ENCODE assay signal across 8 mouse cellular contexts in the genomic region with DNA sequence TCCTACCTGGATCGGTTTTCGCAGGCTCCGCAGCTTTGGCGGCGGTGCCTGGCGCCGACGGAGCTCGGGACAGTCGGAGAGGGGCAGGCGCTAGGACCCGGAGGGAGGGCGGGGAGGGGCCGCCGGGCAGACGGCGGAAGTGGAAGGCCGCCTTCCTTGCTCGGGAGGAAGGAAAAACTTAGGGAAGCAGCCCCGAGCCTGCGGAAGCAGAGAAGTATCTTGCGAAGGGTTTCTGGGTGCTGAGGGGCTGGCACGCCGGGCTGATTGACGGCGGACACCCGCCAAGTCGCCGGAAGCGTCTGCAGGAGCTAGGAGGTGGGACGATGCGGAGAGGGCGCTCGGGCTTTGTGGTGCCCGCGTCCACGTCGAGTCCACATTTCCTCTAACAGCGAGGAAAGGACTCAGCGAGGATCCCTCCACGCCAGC. TPM values are rescaled to one million over a fixed set of nuclear protein-coding genes. Genes with fewer than 3 reads are reported as not detected.
DNase-seq lines count a peak whose midpoint lies in the region; ATAC-seq and TF ChIP-seq lines count a peak whose summit lies in the region.

Gene Zfp646, plus strand, starts transcription at position 181 of the 426 bp plus-strand sequence.

- H3K36me3 ChIP-seq in embryonic facial prominence, embryonic 15.5 days = peaks cover 39% of the 10 kb centered on the region
- peaks cover 42% of the 10 kb centered on the region for H3K36me3 ChIP-seq in heart, embryonic 10.5 days
- H3K36me3 ChIP-seq in kidney, embryonic 14.5 days (ENCODE audit: control insufficient read depth, insufficient read depth, low read length) = peaks cover 34% of the 10 kb centered on the region
- H3K36me3 ChIP-seq in limb, embryonic 14.5 days (ENCODE audit: control insufficient read depth, insufficient read depth, low read length) = peaks cover 34% of the 10 kb centered on the region
- H3K36me3 ChIP-seq in midbrain, embryonic 16.5 days (ENCODE audit: control insufficient read depth, insufficient read depth, low read length) = peaks cover 20% of the 10 kb centered on the region

- peak within 1 kb of the TSS; percentile 82 for H3K4me3 ChIP-seq in embryonic facial prominence, embryonic 15.5 days (replicated peaks)
- peak within 1 kb of the TSS; percentile 92 for H3K4me3 ChIP-seq in heart, embryonic 10.5 days
- peak within 1 kb of the TSS; percentile 81 for H3K4me3 ChIP-seq in kidney, embryonic 14.5 days (ENCODE audit: low read length)
- H3K4me3 ChIP-seq in limb, embryonic 14.5 days (replicated peaks; ENCODE audit: low read length) = peak within 1 kb of the TSS; percentile 94
- peak within 1 kb of the TSS; percentile 74 for H3K4me3 ChIP-seq in midbrain, embryonic 16.5 days (ENCODE audit: low read depth, low read length)

- H3K27me3 ChIP-seq in embryonic facial prominence, embryonic 15.5 days = no peaks in the 10 kb centered on the region
- no peaks in the 10 kb centered on the region for H3K27me3 ChIP-seq in heart, embryonic 10.5 days (ENCODE audit: insufficient read depth, poor library complexity, severe bottlenecking)
- no peaks in the 10 kb centered on the region for H3K27me3 ChIP-seq in kidney, embryonic 14.5 days (ENCODE audit: control insufficient read depth, insufficient read depth, low read length)
- no peaks in the 10 kb centered on the region for H3K27me3 ChIP-seq in limb, embryonic 14.5 days (ENCODE audit: control insufficient read depth, insufficient read depth, low read length)
- no peaks in the 10 kb centered on the region for H3K27me3 ChIP-seq in midbrain, embryonic 16.5 days (ENCODE audit: control insufficient read depth, insufficient read depth, low read depth, low read length)

- TF ChIP-seq POLR2A in limb, embryonic 14.5 days (IDR thresholded peaks at IDR 0.05; ENCODE audit: borderline replicate concordance, extremely low read depth, insufficient read depth, insufficient read length) = no peak

- peak; percentile 92 for ATAC-seq in embryonic facial prominence, embryonic 15.5 days (ENCODE audit: insufficient number of reproducible peaks, low FRiP score, low TSS enrichment, low read depth)
- peak; percentile 87 for ATAC-seq in kidney, embryonic 14.5 days (ENCODE audit: low FRiP score, low TSS enrichment)
- ATAC-seq in limb, embryonic 14.5 days (ENCODE audit: low FRiP score, low read depth) = peak; percentile 91
- peak; percentile 93 for ATAC-seq in midbrain, embryonic 16.5 days

- WGBS in embryonic facial prominence, embryonic 15.5 days = 0% methylated on average over 40 of the region's 41 CpGs
- WGBS in heart, embryonic 10.5 days = 0% methylated on average over 41 of the region's 41 CpGs
- under 1% methylated on average over 41 of the region's 41 CpGs for WGBS in kidney, embryonic 14.5 days
- WGBS in limb, embryonic 14.5 days = 0% methylated on average over 31 of the region's 41 CpGs
- WGBS in midbrain, embryonic 16.5 days = under 1% methylated on average over 41 of the region's 41 CpGs

- peak; percentile 63 for DNase-seq in ovary, adult 18-20 months (ENCODE audit: low spot score)
- no peak for DNase-seq in ovary, postnatal 10 days (ENCODE audit: low spot score)
- peak; percentile 94 for DNase-seq in heart, embryonic 10.5 days (ENCODE audit: low spot score)
- DNase-seq in limb, embryonic 14.5 days (ENCODE audit: low spot score) = peak; percentile 79
- DNase-seq in spleen, postnatal 4 days (ENCODE audit: low spot score in 2 of 2) = peak; percentile 76 to 90

- H3K4me1 ChIP-seq in embryonic facial prominence, embryonic 15.5 days = peaks cover 23% of the 10 kb centered on the region
- peaks cover 18% of the 10 kb centered on the region for H3K4me1 ChIP-seq in heart, embryonic 10.5 days
- H3K4me1 ChIP-seq in kidney, embryonic 14.5 days (ENCODE audit: control insufficient read depth, insufficient read depth, low read length) = peaks cover 13% of the 10 kb centered on the region
- H3K4me1 ChIP-seq in limb, embryonic 14.5 days (ENCODE audit: control insufficient read depth, insufficient read depth, low read length) = peaks cover 14% of the 10 kb centered on the region
- H3K4me1 ChIP-seq in midbrain, embryonic 16.5 days (ENCODE audit: control insufficient read depth, insufficient read depth, low read length) = peaks cover 25% of the 10 kb centered on the region

- H3K9ac ChIP-seq in embryonic facial prominence, embryonic 15.5 days = peak within 1 kb of the TSS; percentile 93
- peak within 1 kb of the TSS; percentile 97 for H3K9ac ChIP-seq in kidney, embryonic 14.5 days (ENCODE audit: low read depth, low read length)
- peak within 1 kb of the TSS; percentile 97 for H3K9ac ChIP-seq in limb, embryonic 14.5 days (ENCODE audit: low read depth, low read length, severe bottlenecking)
- H3K9ac ChIP-seq in midbrain, embryonic 16.5 days (ENCODE audit: low read depth, low read length) = peak within 1 kb of the TSS; percentile 97

- no peaks in the 10 kb centered on the region for H3K9me3 ChIP-seq in embryonic facial prominence, embryonic 15.5 days (replicated peaks)
- H3K9me3 ChIP-seq in heart, embryonic 10.5 days = no peaks in the 10 kb centered on the region
- no peaks in the 10 kb centered on the region for H3K9me3 ChIP-seq in kidney, embryonic 14.5 days (ENCODE audit: control insufficient read depth, low read length)
- no peaks in the 10 kb centered on the region for H3K9me3 ChIP-seq in limb, embryonic 14.5 days (ENCODE audit: control insufficient read depth, low read length)
- no peaks in the 10 kb centered on the region for H3K9me3 ChIP-seq in midbrain, embryonic 16.5 days (replicated peaks; ENCODE audit: control insufficient read depth, low read length, poor library complexity, severe bottlenecking)

- peak within 1 kb of the TSS; percentile 76 for H3K4me2 ChIP-seq in embryonic facial prominence, embryonic 15.5 days (replicated peaks)
- peak within 1 kb of the TSS; percentile 51 for H3K4me2 ChIP-seq in kidney, embryonic 14.5 days (replicated peaks; ENCODE audit: low read depth, low read length)
- peak within 1 kb of the TSS; percentile 74 for H3K4me2 ChIP-seq in limb, embryonic 14.5 days (replicated peaks; ENCODE audit: low read depth, low read length, severe bottlenecking)
- H3K4me2 ChIP-seq in midbrain, embryonic 16.5 days (ENCODE audit: low read length) = peak within 1 kb of the TSS; percentile 67

- peak within 1 kb of the TSS; percentile 99 for H3K27ac ChIP-seq in embryonic facial prominence, embryonic 15.5 days (replicated peaks)
- peak within 1 kb of the TSS; percentile 98 for H3K27ac ChIP-seq in heart, embryonic 10.5 days
- H3K27ac ChIP-seq in kidney, embryonic 14.5 days (ENCODE audit: low read depth, low read length) = peak within 1 kb of the TSS; percentile 99
- peak within 1 kb of the TSS; percentile 99 for H3K27ac ChIP-seq in limb, embryonic 14.5 days (replicated peaks; ENCODE audit: low read depth, low read length)
- peak within 1 kb of the TSS; percentile 100 for H3K27ac ChIP-seq in midbrain, embryonic 16.5 days (ENCODE audit: low read length)

RNA-seq across cellular contexts. Expression of gene Zfp646, which starts in this region (rescaled TPM):
- polyA plus RNA-seq in embryonic facial prominence, embryonic 15.5 days (2015; fragmentation: Nextera tagmentation; extraction: Ambion mirVana) = 9.7 and 10.9 TPM in 2 replicates
- polyA plus RNA-seq in heart, embryonic 10.5 days (2016; fragmentation: Nextera tagmentation; extraction: Ambion mirVana) = 10.6 and 11.7 TPM in 2 replicates
- 13.7 and 20.2 TPM in 2 replicates for polyA plus RNA-seq in kidney, embryonic 14.5 days (2014; fragmentation: Nextera tagmentation; extraction: Ambion mirVana)
- polyA plus RNA-seq in limb, embryonic 14.5 days (2012; rRNA removed) = 19.1 and 20.1 TPM in 2 replicates
- 12.4 and 15.3 TPM in 2 replicates for polyA plus RNA-seq in limb, embryonic 14.5 days (2014; fragmentation: Nextera tagmentation; extraction: Ambion mirVana)
- polyA plus RNA-seq in midbrain, embryonic 16.5 days (2015; fragmentation: Nextera tagmentation; extraction: Ambion mirVana) = 8.3 and 10.6 TPM in 2 replicates
